Mouse (Mus musculus): Measurements from ENCODE around the gene Camkk1. TPM values are rescaled to one million over a fixed set of nuclear protein-coding genes. Genes with fewer than 3 reads are reported as not detected.

The Camkk1 gene
- polyA plus RNA-seq, 1 experiment from 2014 or later, result 3.7 TPM

GRCm38 (mm10) chr11:72991961-72992360 is 26.8 kb upstream of the Camkk1 start:
- no peak overlapping the region for H3K4me2 ChIP-seq (replicated peaks; ENCODE audit: low read depth, low read length)
- ATAC-seq (ENCODE audit: low FRiP score), result no peak
- WGBS, result 51% methylated on average over 9 of the region's 9 CpGs
- no peak overlapping the region for H3K27ac ChIP-seq (ENCODE audit: low read depth, low read length)
- H3K9me3 ChIP-seq (ENCODE audit: control insufficient read depth, low read length), result no peaks in the 10 kb centered on the region
- H3K27me3 ChIP-seq (ENCODE audit: control insufficient read depth, insufficient read depth, low read length), result no peaks in the 10 kb centered on the region
- no peaks in the 10 kb centered on the region for H3K36me3 ChIP-seq (ENCODE audit: control insufficient read depth, insufficient read depth, low read length)
- no peak overlapping the region for H3K4me3 ChIP-seq (ENCODE audit: low read depth, low read length)
- no peaks in the 10 kb centered on the region for H3K4me1 ChIP-seq (replicated peaks; ENCODE audit: control insufficient read depth, insufficient read depth, low read length)
- no peak for DNase-seq (ENCODE audit: low spot score)
- no peak overlapping the region for H3K9ac ChIP-seq (ENCODE audit: low read depth, low read length)

GRCm38 (mm10) chr11:72996346-72996745 is 22.5 kb upstream of the Camkk1 start:
- H3K9me3 ChIP-seq (ENCODE audit: control insufficient read depth, low read length), result no peaks in the 10 kb centered on the region
- no peak overlapping the region for H3K27ac ChIP-seq (ENCODE audit: low read depth, low read length)
- WGBS, result 97% methylated on average over 6 of the region's 6 CpGs
- ATAC-seq (ENCODE audit: low FRiP score) (no peak), DNase-seq (ENCODE audit: low spot score) (no peak)
- no peaks in the 10 kb centered on the region for H3K4me1 ChIP-seq (replicated peaks; ENCODE audit: control insufficient read depth, insufficient read depth, low read length)
- H3K36me3 ChIP-seq (ENCODE audit: control insufficient read depth, insufficient read depth, low read length), result no peaks in the 10 kb centered on the region
- no peak overlapping the region for H3K4me3 ChIP-seq (ENCODE audit: low read depth, low read length)
- H3K9ac ChIP-seq (ENCODE audit: low read depth, low read length), result no peak overlapping the region
- H3K4me2 ChIP-seq (replicated peaks; ENCODE audit: low read depth, low read length), result no peak overlapping the region
- H3K27me3 ChIP-seq (ENCODE audit: control insufficient read depth, insufficient read depth, low read length), result no peaks in the 10 kb centered on the region

- DNase-seq (ENCODE audit: low spot score), result no peak
- no peaks in the 10 kb centered on the region for H3K4me1 ChIP-seq (replicated peaks; ENCODE audit: control insufficient read depth, insufficient read depth, low read length)
- WGBS, result 94% methylated on average over 2 of the region's 2 CpGs
- no peak overlapping the region for H3K27ac ChIP-seq (ENCODE audit: low read depth, low read length)
- H3K4me2 ChIP-seq (replicated peaks; ENCODE audit: low read depth, low read length), result no peak overlapping the region
- no peak overlapping the region for H3K9ac ChIP-seq (ENCODE audit: low read depth, low read length)
- ATAC-seq (ENCODE audit: low FRiP score), result no peak
- H3K36me3 ChIP-seq (ENCODE audit: control insufficient read depth, insufficient read depth, low read length), result no peaks in the 10 kb centered on the region
- H3K27me3 ChIP-seq (ENCODE audit: control insufficient read depth, insufficient read depth, low read length), result no peaks in the 10 kb centered on the region
- H3K4me3 ChIP-seq (ENCODE audit: low read depth, low read length), result no peak overlapping the region
- H3K9me3 ChIP-seq (ENCODE audit: control insufficient read depth, low read length), result no peaks in the 10 kb centered on the region
Observed at GRCm38 (mm10) chr11:72996781-72997180, 22.0 kb upstream of the Camkk1 start.

- no peaks in the 10 kb centered on the region for H3K27me3 ChIP-seq (ENCODE audit: control insufficient read depth, insufficient read depth, low read length)
- DNase-seq (ENCODE audit: low spot score) (no peak), ATAC-seq (ENCODE audit: low FRiP score) (no peak)
- H3K4me1 ChIP-seq (replicated peaks; ENCODE audit: control insufficient read depth, insufficient read depth, low read length), result no peaks in the 10 kb centered on the region
- WGBS, result 67% methylated on average over 13 of the region's 13 CpGs
- no peaks in the 10 kb centered on the region for H3K36me3 ChIP-seq (ENCODE audit: control insufficient read depth, insufficient read depth, low read length)
- H3K4me2 ChIP-seq (replicated peaks; ENCODE audit: low read depth, low read length), result no peak overlapping the region
- no peaks in the 10 kb centered on the region for H3K9me3 ChIP-seq (ENCODE audit: control insufficient read depth, low read length)
- H3K27ac ChIP-seq (ENCODE audit: low read depth, low read length), result no peak overlapping the region
- H3K4me3 ChIP-seq (ENCODE audit: low read depth, low read length), result no peak overlapping the region
- no peak overlapping the region for H3K9ac ChIP-seq (ENCODE audit: low read depth, low read length)
Observed at GRCm38 (mm10) chr11:72997529-72998326, 21.1 kb upstream of the Camkk1 start.

- Histone ChIP-seq H3K9me3 (ENCODE audit: control insufficient read depth, low read length) (no peaks in the 10 kb centered on the region), H3K36me3 (ENCODE audit: control insufficient read depth, insufficient read depth, low read length) (no peaks in the 10 kb centered on the region), H3K27me3 (ENCODE audit: control insufficient read depth, insufficient read depth, low read length) (no peaks in the 10 kb centered on the region), H3K27ac (ENCODE audit: low read depth, low read length) (no peak within 1 kb of the TSS), H3K4me3 (ENCODE audit: low read depth, low read length) (no peak within 1 kb of the TSS), H3K4me2 (replicated peaks; ENCODE audit: low read depth, low read length) (no peak within 1 kb of the TSS), H3K4me1 (replicated peaks; ENCODE audit: control insufficient read depth, insufficient read depth, low read length) (no peaks in the 10 kb centered on the region), H3K9ac (ENCODE audit: low read depth, low read length) (no peak within 1 kb of the TSS)
- 60% methylated on average over 8 of the region's 8 CpGs for WGBS
- ATAC-seq (ENCODE audit: low FRiP score) (no peak), DNase-seq (ENCODE audit: low spot score) (no peak)
Observed at GRCm38 (mm10) chr11:72998771-72999170, 20.0 kb upstream of the Camkk1 start, which contains the start of gene P2rx1. P2rx1 (plus strand) TSS chr11:72999103.

GRCm38 (mm10) chr11:73001029-73001428 is 17.8 kb upstream of the Camkk1 start:
- peak; percentile 73 for DNase-seq (ENCODE audit: low spot score)
- Histone ChIP-seq H3K9me3 (ENCODE audit: control insufficient read depth, low read length) (no peaks in the 10 kb centered on the region), H3K27ac (ENCODE audit: low read depth, low read length) (no peak overlapping the region), H3K9ac (ENCODE audit: low read depth, low read length) (no peak overlapping the region), H3K4me1 (replicated peaks; ENCODE audit: control insufficient read depth, insufficient read depth, low read length) (no peaks in the 10 kb centered on the region), H3K4me2 (replicated peaks; ENCODE audit: low read depth, low read length) (no peak overlapping the region), H3K4me3 (ENCODE audit: low read depth, low read length) (no peak overlapping the region), H3K27me3 (ENCODE audit: control insufficient read depth, insufficient read depth, low read length) (no peaks in the 10 kb centered on the region), H3K36me3 (ENCODE audit: control insufficient read depth, insufficient read depth, low read length) (no peaks in the 10 kb centered on the region)
- WGBS, result 7% methylated on average over 6 of the region's 6 CpGs
- ATAC-seq (ENCODE audit: low FRiP score), result no peak

GRCm38 (mm10) chr11:73006377-73006776 is 12.4 kb upstream of the Camkk1 start:
- no peaks in the 10 kb centered on the region for H3K36me3 ChIP-seq (ENCODE audit: control insufficient read depth, insufficient read depth, low read length)
- DNase-seq (ENCODE audit: low spot score) (peak; percentile 74), ATAC-seq (ENCODE audit: low FRiP score) (peak; percentile 35; the same call in 1 of the 2 replicates)
- 6% methylated on average over 2 of the region's 2 CpGs for WGBS
- H3K4me1 ChIP-seq (replicated peaks; ENCODE audit: control insufficient read depth, insufficient read depth, low read length), result no peaks in the 10 kb centered on the region
- no peaks in the 10 kb centered on the region for H3K9me3 ChIP-seq (ENCODE audit: control insufficient read depth, low read length)
- H3K27ac ChIP-seq (ENCODE audit: low read depth, low read length), result no peak overlapping the region
- no peak overlapping the region for H3K4me2 ChIP-seq (replicated peaks; ENCODE audit: low read depth, low read length)
- no peaks in the 10 kb centered on the region for H3K27me3 ChIP-seq (ENCODE audit: control insufficient read depth, insufficient read depth, low read length)
- no peak overlapping the region for H3K4me3 ChIP-seq (ENCODE audit: low read depth, low read length)
- H3K9ac ChIP-seq (ENCODE audit: low read depth, low read length), result no peak overlapping the region

- DNase-seq (ENCODE audit: low spot score), result no peak
- 86% methylated on average over 3 of the region's 3 CpGs for whole genome bisulfite sequencing
- no peak overlapping the region for H3K4me3 ChIP-seq (ENCODE audit: low read depth, low read length)
- H3K27me3 ChIP-seq (ENCODE audit: control insufficient read depth, insufficient read depth, low read length), result no peaks in the 10 kb centered on the region
- no peak overlapping the region for H3K4me2 ChIP-seq (replicated peaks; ENCODE audit: low read depth, low read length)
- no peak overlapping the region for H3K27ac ChIP-seq (ENCODE audit: low read depth, low read length)
- H3K9ac ChIP-seq (ENCODE audit: low read depth, low read length), result no peak overlapping the region
- ATAC-seq (ENCODE audit: low FRiP score), result no peak
- no peaks in the 10 kb centered on the region for H3K9me3 ChIP-seq (ENCODE audit: control insufficient read depth, low read length)
- no peaks in the 10 kb centered on the region for H3K4me1 ChIP-seq (replicated peaks; ENCODE audit: control insufficient read depth, insufficient read depth, low read length)
- no peaks in the 10 kb centered on the region for H3K36me3 ChIP-seq (ENCODE audit: control insufficient read depth, insufficient read depth, low read length)
Observed at GRCm38 (mm10) chr11:73007113-73007512, 11.7 kb upstream of the Camkk1 start.
